Mouse (Mus musculus): Measurements from ENCODE around the gene Bub1b.
"Not testable (repeated sequence)": the region's sequence is repeated elsewhere in the genome, so short reads cannot be mapped to it uniquely, and the experiment has no call there.

The Bub1b gene

DNA sequence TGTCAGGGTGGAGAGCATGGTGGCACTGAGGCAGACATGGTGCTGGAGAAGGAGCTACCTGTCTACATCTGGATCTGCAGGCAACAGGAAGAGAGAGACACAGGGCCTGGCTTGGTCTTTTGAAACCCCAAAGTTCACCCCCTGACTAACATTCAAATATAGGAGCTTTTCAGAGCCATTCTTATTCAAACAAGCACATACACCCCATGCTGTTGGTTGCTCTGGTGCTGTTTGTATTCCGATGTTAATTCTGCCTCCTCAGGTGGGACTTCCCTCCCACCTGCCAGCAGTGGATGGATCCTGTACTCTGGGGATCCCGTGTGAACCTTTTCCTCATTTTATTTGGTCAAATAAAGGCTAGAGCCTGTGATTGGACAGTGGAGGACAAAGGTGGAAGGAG, 22.1 kb downstream of the Bub1b start:
- no peak for DNase-seq

GRCm38 (mm10) chr2:118620608-118621007, 22.6 kb downstream of the Bub1b start:
- DNase-seq, result no peak

- DNase-seq, result no peak
Measured at GRCm38 (mm10) chr2:118629276-118629675, 31.3 kb downstream of the Bub1b start.

DNA sequence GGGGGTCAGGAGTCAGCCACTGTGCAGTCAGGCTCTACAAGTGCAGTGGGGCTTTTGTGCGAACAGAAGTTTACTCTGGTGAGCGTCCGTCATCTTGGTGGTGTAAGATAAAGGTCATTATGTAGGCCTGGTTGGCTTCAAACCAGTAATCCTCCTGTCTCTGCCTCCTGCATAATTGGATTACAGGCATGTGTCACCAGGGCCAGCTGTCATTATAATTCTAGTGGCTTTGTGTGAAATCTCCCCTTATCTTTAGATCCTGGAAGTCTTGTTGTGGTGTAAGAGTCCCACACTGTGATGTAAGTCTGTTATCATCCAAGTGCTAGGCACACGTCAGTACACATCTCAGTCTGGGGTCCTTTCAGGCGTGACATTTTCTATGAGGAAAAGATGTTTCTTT, 35.4 kb downstream of the Bub1b start:
- DNase-seq, result no peak

DNA sequence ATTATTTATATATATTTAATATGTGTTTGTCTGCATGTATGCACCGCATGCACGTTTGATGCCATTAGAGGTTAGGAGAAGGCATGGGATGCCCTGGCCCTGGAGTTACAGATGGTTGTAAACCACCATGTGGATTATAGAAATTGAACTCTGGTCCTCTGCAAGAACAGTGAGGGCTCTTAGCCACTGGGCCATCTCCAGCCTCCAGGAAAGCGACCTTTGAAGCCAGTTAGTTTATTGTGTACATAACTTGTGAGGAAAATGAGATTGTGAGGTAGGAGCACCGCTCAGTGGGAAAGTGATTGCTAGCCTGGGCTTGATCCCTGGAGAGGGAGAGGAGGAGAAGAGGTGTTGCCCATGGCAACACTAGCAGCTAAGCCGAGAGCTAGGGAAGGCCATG, 39.2 kb downstream of the Bub1b start:
- DNase-seq, result no peak

GRCm38 (mm10) chr2:118637888-118638526, 40.0 kb downstream of the Bub1b start:
- peak; percentile 60 to 65 for DNase-seq

GRCm38 (mm10) chr2:118638686-118639085, 40.7 kb downstream of the Bub1b start:
- DNase-seq, result no peak

DNA sequence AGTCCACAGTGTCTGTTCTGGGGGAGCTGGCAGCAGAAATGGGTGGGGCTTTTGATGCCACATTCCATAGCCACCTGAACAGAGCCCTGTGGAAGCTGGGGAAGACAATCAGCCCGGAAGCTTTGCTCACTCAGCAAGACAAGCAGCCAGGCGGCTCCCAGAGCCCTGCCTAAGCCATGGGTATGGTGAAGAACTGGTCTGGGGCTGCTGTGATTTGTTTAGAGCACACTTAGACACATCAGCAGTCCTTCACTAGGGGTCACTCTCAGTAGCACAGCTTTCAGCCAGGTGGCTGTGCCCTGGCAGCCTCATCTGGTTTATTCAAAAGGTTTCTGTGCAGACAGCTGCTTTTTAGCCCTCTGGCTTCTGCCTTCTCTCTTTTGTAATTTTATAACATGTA, 43.1 kb downstream of the Bub1b start:
- no peak for DNase-seq

DNA sequence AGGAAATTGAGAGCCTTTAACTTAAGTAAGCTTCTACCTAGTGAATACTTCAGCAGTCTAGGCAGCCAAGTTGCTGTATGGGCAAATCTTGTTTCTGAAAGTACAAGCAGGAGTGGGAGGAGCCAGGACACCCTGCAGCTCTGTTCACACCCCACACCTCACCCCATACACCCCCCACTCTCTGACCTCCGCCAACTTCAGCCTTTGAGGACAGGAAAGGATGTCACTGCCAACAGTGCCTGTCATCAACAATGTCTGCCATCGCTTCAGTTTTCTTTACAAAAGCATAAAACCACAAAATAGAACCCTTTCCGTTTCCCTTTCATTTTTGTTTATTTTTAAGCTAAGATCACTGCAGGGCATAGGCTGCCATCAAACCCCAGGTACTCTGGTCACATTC, 44.4 kb downstream of the Bub1b start:
- DNase-seq, result peak in 1 of 2 experiments; percentile 18

DNA sequence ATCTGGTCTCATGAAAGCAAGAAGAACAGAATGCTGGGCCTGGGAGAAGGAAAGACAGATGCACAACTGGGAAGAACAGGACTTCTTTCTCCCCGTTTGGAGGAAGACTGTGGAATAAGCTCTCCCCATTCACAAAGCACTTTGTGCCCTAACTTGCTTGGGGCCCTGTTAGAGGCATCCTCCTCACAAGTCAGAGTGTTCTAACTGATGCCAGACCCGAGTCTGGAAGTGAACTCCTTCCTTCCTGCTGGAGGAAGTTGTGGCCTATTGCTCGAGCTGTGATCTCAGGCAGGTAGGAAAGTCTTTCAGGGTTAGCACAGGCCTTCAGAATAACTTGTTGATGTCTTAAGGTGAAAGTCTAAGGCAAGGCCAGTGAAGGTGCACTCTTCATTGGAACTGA, 44.9 kb downstream of the Bub1b start:
- DNase-seq, result no peak

DNA sequence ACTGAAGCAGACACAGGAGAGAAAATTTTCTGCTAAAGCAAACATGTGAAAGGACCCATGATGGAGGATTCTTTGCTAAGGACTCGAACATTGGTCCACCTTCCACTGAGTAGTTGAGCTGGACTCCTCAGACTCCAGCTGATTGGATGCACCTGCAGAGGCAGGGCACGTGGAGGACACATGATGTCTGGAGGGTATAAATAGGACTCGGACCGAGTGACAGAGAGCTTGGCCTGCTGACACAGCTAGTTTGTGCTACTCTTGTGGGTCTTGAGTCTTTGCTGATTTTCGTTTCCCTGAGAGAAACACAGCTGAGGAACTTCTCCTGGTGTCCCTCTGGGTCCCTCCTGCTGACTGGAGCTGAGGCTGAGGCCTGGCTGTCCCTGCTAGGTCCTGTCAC, 48.7 kb downstream of the Bub1b start:
- DNase-seq, result no peak

- not testable (repeated sequence) for DNase-seq
Measured at GRCm38 (mm10) chr2:118650697-118651096, 52.7 kb downstream of the Bub1b start.

GRCm38 (mm10) chr2:118656688-118657281, 58.8 kb downstream of the Bub1b start:
- no peak for DNase-seq

DNA sequence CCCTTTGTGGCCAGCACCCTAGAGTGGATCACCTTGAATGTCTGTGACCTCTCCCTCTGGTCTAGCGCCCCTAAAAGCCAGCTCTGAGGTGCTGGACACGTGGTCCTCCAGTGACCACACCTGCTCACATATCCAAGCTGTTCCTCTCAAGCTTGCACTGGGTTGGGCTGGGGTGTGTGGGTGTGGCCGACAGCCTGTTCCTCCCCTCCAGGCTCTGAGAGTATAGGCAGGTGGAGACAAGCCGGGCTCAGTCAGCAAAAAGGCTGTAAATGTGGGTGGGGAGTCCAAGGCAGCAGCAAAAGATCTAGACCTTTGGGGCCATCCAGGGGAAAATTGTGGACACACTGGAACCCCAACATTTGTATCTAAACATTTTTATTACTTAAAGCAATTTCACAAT, 60.4 kb downstream of the Bub1b start:
- peak; percentile 73 to 82 for DNase-seq

DNA sequence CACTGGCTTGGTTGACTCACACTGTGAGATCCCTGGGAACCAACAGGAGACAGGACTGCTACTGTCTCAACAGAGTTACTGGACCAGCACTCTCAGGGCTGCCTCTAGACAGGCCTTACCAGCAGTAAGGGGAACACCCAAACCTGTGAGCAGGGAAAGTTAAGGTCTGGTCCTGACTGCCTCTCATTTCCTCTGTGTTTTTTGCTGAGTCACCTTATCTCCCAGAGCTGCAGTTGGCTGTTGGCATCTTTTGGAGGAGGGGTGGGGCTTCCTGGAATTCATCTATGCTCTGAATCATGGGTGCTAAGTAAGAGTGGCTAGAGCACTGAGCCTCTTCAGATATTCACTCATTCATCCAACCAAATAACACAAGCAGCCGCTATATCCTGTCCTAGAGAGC, 61.1 kb downstream of the Bub1b start:
- peak; percentile 76 to 79 for DNase-seq

DNA sequence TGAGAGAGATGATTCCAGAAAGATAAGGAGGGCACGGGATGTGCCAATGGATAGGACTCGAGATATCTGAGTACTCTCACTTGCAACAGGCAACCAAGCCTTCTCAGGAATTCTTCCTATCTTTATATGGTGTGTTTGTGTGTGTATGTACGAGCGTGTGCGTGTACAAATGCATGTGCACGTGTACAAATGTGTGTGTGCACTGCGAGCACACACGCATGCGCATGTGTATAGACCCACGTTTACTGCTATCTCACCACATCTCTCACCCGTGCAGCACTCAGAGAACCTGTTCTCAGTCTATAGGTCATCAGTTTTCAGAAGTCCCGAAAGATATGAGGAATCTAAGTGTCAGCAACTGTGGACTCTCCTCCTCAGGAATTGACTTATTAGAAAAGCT, 61.5 kb downstream of the Bub1b start:
- DNase-seq, result no peak

DNA sequence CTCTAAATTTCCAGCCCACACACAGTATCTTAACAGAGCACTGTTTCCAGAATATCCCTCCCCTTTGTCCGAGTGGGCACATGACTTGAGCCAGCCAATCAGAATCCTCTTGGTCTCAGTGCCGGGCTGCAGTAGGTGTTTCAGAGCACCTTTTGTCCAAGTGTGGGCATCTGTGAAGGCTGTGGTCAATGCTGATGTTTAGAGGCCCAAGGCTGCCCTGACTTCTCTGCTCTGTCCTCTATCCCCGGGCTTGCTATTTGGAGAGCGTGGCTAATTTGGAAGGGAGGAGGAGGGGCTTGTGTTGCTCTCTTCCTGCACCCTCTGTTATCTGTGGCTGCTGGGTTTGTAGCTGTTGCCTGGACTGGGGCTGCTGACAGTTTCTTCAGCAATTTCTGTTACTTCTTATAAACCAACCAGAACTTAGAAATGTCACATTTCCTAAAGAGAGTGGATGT, 62.0 kb downstream of the Bub1b start:
- peak; percentile 51 to 64 for DNase-seq

DNA sequence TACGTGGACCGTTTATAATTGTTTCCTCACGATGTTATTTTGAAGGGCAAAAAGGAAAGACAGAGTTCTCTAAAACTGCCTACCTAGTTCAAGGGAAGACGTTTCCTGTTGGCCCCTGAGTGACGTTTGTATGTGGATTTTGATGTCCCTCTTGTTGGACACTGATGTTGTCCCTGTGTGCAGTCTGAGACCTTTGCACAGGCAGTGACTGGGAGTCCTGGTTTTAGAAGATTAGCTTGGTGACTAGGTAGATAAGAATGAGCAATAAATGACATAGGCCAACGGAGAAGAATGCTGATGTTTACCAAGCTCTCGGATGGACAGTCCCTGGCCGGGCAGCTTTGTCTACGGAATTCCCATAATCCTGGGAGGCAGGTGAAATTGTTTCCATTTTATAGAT, 63.9 kb downstream of the Bub1b start:
- DNase-seq, result no peak

- no peak for DNase-seq
Measured at GRCm38 (mm10) chr2:118662902-118663803, 65.1 kb downstream of the Bub1b start, which contains the start of gene Pak6. Gene Pak6, plus strand, starts transcription at chr2:118663303.

DNA sequence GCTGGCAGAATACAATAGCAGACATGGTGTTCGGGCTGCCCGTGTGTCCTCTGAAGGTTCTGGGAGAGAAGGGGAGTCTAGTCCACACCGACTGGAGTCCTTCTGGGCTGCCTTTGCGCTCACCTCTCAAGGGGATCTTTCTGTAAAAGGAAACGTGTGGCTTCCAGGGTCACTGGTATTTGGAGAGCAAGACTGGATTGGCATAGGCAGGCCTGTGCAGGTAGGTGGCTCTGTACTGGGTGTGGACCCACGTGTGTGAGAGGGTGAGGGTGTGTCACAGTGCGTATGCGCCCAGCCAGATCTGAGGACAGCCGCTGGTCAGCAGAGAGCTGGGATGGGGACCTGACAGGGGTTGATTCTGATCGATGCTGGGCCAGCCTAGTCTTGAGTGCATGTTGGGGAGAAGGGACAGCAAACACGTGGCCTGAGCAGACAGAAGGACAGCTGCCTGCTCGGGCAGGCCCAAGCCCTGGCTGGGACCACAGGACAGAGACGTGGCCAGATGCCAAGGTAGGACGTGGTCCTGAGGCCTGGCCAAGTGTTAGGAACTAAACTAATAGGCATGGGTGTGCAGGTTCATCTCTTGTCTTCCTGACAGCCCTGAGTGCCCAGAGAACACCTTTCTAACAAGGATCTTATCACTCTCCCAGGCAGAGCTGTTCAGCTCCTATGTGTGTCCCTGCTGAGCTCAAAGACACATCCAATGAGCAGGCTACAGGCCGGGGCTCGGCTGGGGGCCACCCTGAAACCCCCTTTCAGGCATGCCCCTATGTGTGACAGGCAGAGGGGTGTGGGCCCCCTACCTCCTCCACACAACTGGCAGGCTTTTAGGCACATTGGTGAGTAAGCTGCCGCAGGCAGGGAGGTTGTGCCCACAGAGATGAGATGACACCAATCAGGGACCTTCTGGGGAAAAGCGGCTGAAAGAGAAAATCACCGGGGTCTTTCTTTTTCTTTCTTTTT, 66.1 kb downstream of the Bub1b start:
- peak; percentile 67 to 81 for DNase-seq

GRCm38 (mm10) chr2:118664975-118665516, 67.0 kb downstream of the Bub1b start:
- peak; percentile 59 to 73 for DNase-seq

DNA sequence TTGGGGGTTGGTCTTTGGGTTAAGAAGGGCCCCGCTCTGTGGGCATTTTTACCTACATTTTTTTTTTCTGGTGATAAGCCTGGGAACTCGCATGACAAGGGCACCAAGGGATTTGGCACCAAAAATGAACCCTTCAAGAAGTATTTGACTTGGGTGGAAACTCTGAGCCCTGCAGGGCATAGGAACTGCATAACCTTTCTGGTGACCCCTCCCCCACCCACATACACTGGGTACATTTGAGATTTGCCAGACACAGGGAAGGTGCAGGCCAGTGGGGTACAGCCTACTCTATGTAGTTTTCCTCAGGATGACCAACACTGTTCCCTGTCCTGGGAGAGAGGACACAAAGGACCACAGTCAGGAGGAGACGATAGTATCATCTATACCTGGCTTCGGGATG, 67.6 kb downstream of the Bub1b start:
- peak in 1 of 2 experiments; percentile 20 for DNase-seq

Data from lung, adult 18-20 months (tissue).